Mouse (Mus musculus) forebrain, embryonic 10.5 days (tissue): ENCODE data around the gene Irs2. TPM values are rescaled to one million over a fixed set of nuclear protein-coding genes. Genes with fewer than 3 reads are reported as not detected.

Experiments
- DNase-seq: peaks from one replicate; pipeline ENCODE4 v3.0.0-alpha.2; 2017; ENCODE audit warnings: low spot score; ENCODE audit errors: extremely low spot score
- H3K27ac ChIP-seq: fragments of 300-500 bp; sonication (generic); 2 replicates; pipeline ENCODE4 v1.5.1; 2016; ENCODE audit warnings: mild to moderate bottlenecking
- H3K27me3 ChIP-seq: fragments of 300-500 bp; sonication (generic); 2 replicates; pipeline ENCODE4 v1.6.1; 2016; ENCODE audit warnings: mild to moderate bottlenecking; ENCODE audit not compliant: poor library complexity, severe bottlenecking
- H3K36me3 ChIP-seq: fragments of 300-500 bp; sonication (generic); replicated peaks from 2 replicates; pipeline ENCODE4 v1.6.1; 2016; ENCODE audit warnings: mild to moderate bottlenecking, moderate library complexity
- H3K4me1 ChIP-seq: fragments of 300-500 bp; sonication (generic); 2 replicates; pipeline ENCODE4 v1.6.1; 2016
- H3K4me3 ChIP-seq: fragments of 300-500 bp; sonication (generic); 2 replicates; pipeline ENCODE4 v1.5.1; 2016; ENCODE audit warnings: mild to moderate bottlenecking, moderate library complexity
- H3K9me3 ChIP-seq: fragments of 300-500 bp; sonication (generic); 2 replicates; pipeline ENCODE4 v1.6.1; 2016; ENCODE audit warnings: mild to moderate bottlenecking, moderate library complexity
- WGBS: fragments of 180-500 bp; shearing (Covaris S2); methylation state at CpG from one replicate; pipeline ENCODE4 v1.1.7; 2016; 5-methylcytosine and 5-hydroxymethylcytosine counted together
- polyA plus RNA-seq: library from polyadenylated mRNA; unstranded; fragments of >200 nt; fragmentation: Nextera tagmentation; extraction: Ambion mirVana; gene quantifications from 2 replicates; pipeline ENCODE4 v1.2.1, GENCODE M21; 2016

Irs2 gene
- polyA plus RNA-seq, 1 experiment from 2014 or later: 5.7 TPM

DNA sequence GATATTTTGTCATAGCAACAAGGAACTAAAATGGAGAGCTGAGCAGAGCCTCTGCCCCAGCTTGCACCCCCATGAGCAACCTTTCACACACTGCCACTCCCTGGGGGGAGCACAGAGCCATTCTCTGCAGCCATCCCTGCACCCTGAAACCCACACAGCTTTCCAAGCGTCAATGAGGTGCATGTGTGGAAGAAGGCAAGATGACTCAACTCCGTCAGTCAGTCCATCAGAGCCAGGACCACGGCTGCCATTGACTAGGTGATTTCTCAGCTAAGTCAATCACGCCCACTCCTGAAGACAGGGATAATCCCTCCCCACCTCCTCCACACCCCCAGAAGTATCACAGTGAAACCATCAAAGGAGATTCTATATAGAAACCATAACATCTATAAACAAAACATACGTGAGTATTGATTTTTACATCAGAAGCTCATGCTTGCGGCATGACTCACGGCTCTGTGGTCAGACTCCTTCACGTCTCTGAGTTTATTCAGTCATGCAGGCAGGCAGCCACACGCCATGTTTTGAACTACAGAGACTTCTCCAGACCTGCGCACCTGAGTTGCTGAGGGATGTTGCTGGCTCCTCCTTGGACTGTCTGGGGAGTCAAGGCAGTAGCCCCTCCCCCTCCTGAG is 14.6 kb downstream of the Irs2 start:
- H3K27ac ChIP-seq: peak overlapping the region; percentile 48; the same call in 1 of the 2 replicates
- H3K4me3 ChIP-seq: no peak overlapping the region
- peaks cover 65% of the 10 kb centered on the region for H3K36me3 ChIP-seq
- H3K27me3 ChIP-seq: no peaks in the 10 kb centered on the region
- DNase-seq: no peak
- H3K9me3 ChIP-seq: peaks cover 18% of the 10 kb centered on the region; the same call in 1 of the 2 replicates
- peaks cover 81% of the 10 kb centered on the region for H3K4me1 ChIP-seq
- WGBS: 96% methylated on average over 10 of the region's 10 CpGs

DNA sequence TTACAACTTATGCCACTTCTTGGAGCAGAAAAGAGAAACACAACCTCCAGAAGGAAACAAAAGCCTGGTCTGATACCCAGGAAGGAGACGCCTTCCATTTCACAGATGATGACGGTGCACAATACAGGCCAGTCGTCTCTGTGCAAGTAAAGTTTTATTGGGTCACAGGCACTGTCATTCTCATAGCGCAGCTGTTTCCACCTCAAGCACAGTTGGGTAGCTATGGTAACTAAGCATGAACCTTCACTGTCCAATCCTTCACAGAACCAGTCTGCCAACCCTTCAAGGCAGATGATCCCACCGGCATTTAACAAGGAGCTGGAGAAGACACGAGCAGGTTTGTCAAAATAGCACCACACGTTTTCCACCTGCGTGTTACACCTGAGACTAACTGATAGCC is 16.2 kb downstream of the Irs2 start:
- no peak for DNase-seq
- 76% methylated on average over 8 of the region's 8 CpGs for WGBS
- Histone ChIP-seq H3K36me3 (peaks cover 64% of the 10 kb centered on the region), H3K27me3 (no peaks in the 10 kb centered on the region), H3K4me3 (no peak overlapping the region), H3K4me1 (peaks cover 81% of the 10 kb centered on the region), H3K27ac (0 out of 2 replicates have a peak overlapping the region, but pooled peaks have one; percentile 78), H3K9me3 (peaks cover 12% of the 10 kb centered on the region; the same call in 1 of the 2 replicates)

- H3K36me3 ChIP-seq: peaks cover 64% of the 10 kb centered on the region
- peaks cover 75% of the 10 kb centered on the region for H3K4me1 ChIP-seq
- H3K9me3 ChIP-seq: peaks cover 12% of the 10 kb centered on the region; the same call in 1 of the 2 replicates
- no peaks in the 10 kb centered on the region for H3K27me3 ChIP-seq
- DNase-seq: no peak
- no peak overlapping the region for H3K4me3 ChIP-seq
- peak overlapping the region; percentile 78 for H3K27ac ChIP-seq
- 66% methylated on average over 2 of the region's 2 CpGs for WGBS
These were observed 16.9 kb downstream of the Irs2 start for GRCm38 (mm10) chr8:10991323-10991722.

GRCm38 (mm10) chr8:10990421-10991110 is 17.7 kb downstream of the Irs2 start:
- WGBS: 30% methylated on average over 10 of the region's 10 CpGs
- Histone ChIP-seq H3K27me3 (no peaks in the 10 kb centered on the region), H3K36me3 (peaks cover 64% of the 10 kb centered on the region), H3K4me3 (no peak overlapping the region; the same call in 1 of the 2 replicates), H3K4me1 (peaks cover 68% of the 10 kb centered on the region), H3K9me3 (peaks cover 12% of the 10 kb centered on the region; the same call in 1 of the 2 replicates), H3K27ac (peak overlapping the region; percentile 78)
- no peak for DNase-seq

GRCm38 (mm10) chr8:10989946-10990345 is 18.3 kb downstream of the Irs2 start:
- DNase-seq: no peak
- Histone ChIP-seq H3K9me3 (peaks cover 12% of the 10 kb centered on the region; the same call in 1 of the 2 replicates), H3K36me3 (peaks cover 62% of the 10 kb centered on the region), H3K27ac (peak overlapping the region; percentile 69), H3K4me3 (no peak overlapping the region), H3K4me1 (peaks cover 66% of the 10 kb centered on the region), H3K27me3 (no peaks in the 10 kb centered on the region)
- 78% methylated on average over 3 of the region's 3 CpGs for WGBS

GRCm38 (mm10) chr8:10986638-10987037 is 21.6 kb downstream of the Irs2 start:
- no peaks in the 10 kb centered on the region for H3K9me3 ChIP-seq
- H3K36me3 ChIP-seq: peaks cover 55% of the 10 kb centered on the region
- H3K4me3 ChIP-seq: no peak overlapping the region
- no peaks in the 10 kb centered on the region for H3K27me3 ChIP-seq
- no peak overlapping the region for H3K27ac ChIP-seq
- no peak for DNase-seq
- 96% methylated on average over 17 of the region's 17 CpGs for WGBS
- peaks cover 47% of the 10 kb centered on the region for H3K4me1 ChIP-seq

GRCm38 (mm10) chr8:10985064-10985463 is 23.2 kb downstream of the Irs2 start:
- Histone ChIP-seq H3K27ac (no peak overlapping the region), H3K9me3 (no peaks in the 10 kb centered on the region), H3K36me3 (peaks cover 55% of the 10 kb centered on the region), H3K27me3 (no peaks in the 10 kb centered on the region), H3K4me3 (no peak overlapping the region), H3K4me1 (peaks cover 34% of the 10 kb centered on the region)
- 90% methylated on average over 7 of the region's 7 CpGs for whole genome bisulfite sequencing
- DNase-seq: no peak

GRCm38 (mm10) chr8:10980876-10981275 is 27.4 kb downstream of the Irs2 start:
- WGBS: 94% methylated on average over 6 of the region's 6 CpGs
- H3K27me3 ChIP-seq: peaks cover 29% of the 10 kb centered on the region; the same call in 1 of the 2 replicates
- H3K4me3 ChIP-seq: no peak overlapping the region
- peaks cover 37% of the 10 kb centered on the region for H3K4me1 ChIP-seq
- no peak overlapping the region for H3K27ac ChIP-seq
- peaks cover 28% of the 10 kb centered on the region for H3K36me3 ChIP-seq
- H3K9me3 ChIP-seq: no peaks in the 10 kb centered on the region
- DNase-seq: no peak

- Histone ChIP-seq H3K4me3 (no peak overlapping the region), H3K9me3 (no peaks in the 10 kb centered on the region), H3K27me3 (peaks cover 34% of the 10 kb centered on the region; the same call in 1 of the 2 replicates), H3K36me3 (peaks cover 20% of the 10 kb centered on the region), H3K4me1 (peaks cover 46% of the 10 kb centered on the region), H3K27ac (peak overlapping the region; percentile 37; the same call in 1 of the 2 replicates)
- WGBS: 63% methylated on average over 7 of the region's 7 CpGs
- DNase-seq: no peak
These were observed 28.3 kb downstream of the Irs2 start for GRCm38 (mm10) chr8:10979916-10980315.

GRCm38 (mm10) chr8:10979196-10979794 is 29.0 kb downstream of the Irs2 start:
- Histone ChIP-seq H3K9me3 (no peaks in the 10 kb centered on the region), H3K4me3 (no peak overlapping the region), H3K4me1 (peaks cover 53% of the 10 kb centered on the region), H3K36me3 (peaks cover 14% of the 10 kb centered on the region), H3K27ac (peak overlapping the region; percentile 51; the same call in 1 of the 2 replicates), H3K27me3 (peaks cover 34% of the 10 kb centered on the region; the same call in 1 of the 2 replicates)
- WGBS: 63% methylated on average over 11 of the region's 11 CpGs
- DNase-seq: no peak

DNA sequence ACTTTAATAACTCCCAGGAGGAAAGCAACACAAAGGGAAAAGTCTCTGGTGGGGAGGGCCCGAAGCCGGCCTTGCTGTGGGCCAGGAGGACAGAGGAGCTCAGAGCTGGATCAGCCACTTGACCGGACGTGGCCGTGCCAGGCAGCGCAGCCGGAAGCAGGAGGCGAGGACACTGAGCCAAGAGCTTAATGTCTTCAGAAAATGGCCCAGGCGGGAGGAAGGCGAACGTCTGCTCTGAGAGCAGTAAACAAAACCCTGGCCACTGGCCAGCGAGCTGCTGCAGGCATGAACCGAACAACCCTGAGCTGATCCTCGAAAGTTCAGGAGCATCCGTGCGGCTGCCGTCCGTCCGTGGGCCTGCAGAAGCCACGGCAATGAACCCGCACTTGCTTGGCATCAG is 29.9 kb downstream of the Irs2 start:
- peaks cover 62% of the 10 kb centered on the region for H3K4me1 ChIP-seq
- H3K27ac ChIP-seq: peak overlapping the region; percentile 71
- 80% methylated on average over 21 of the region's 21 CpGs for WGBS
- no peaks in the 10 kb centered on the region for H3K9me3 ChIP-seq
- peaks cover 5% of the 10 kb centered on the region; the same call in 1 of the 2 replicates for H3K36me3 ChIP-seq
- peaks cover 37% of the 10 kb centered on the region for H3K27me3 ChIP-seq
- no peak overlapping the region for H3K4me3 ChIP-seq
- no peak for DNase-seq

DNA sequence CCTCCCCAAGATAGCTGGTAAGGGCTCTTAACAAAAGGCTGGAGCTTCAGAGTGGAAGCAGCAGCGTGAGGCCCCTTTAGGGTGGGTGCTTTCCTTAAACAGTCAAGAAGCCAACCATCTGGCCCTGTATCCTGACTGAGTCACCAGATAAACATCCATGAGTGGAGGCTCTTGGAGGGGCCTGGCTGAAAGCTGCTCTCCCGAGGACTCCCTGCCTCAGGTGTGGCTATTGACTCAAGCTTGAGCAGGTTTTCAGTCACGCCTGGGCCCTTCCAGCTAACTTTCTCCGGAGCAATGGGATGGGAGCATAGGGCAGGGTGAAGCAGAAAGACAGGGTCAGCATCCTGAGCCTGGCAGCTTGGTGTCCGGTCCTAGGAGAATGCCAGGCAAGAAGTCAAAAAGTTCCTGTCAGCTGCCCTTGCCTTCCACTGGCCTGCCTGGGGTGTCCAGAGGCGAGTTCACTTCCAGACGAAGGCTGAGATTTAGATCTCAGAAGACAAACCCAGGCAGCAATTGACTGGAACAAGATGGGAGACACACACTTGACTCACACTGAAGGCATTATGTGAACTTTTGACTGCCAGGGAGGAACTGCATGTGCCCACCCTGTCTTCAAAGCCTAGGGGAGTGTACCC is 30.4 kb downstream of the Irs2 start:
- no peak for DNase-seq
- Histone ChIP-seq H3K4me3 (no peak overlapping the region), H3K27me3 (peaks cover 41% of the 10 kb centered on the region), H3K4me1 (peaks cover 67% of the 10 kb centered on the region), H3K27ac (peak overlapping the region; percentile 71), H3K36me3 (no peaks in the 10 kb centered on the region), H3K9me3 (no peaks in the 10 kb centered on the region)
- 70% methylated on average over 7 of the region's 7 CpGs for WGBS
